Mouse (Mus musculus) right cerebral cortex, adult 2 months (tissue): Measurements from ENCODE around the gene Arl1.
"Not testable (repeated sequence)": the region's sequence is repeated elsewhere in the genome, so short reads cannot be mapped to it uniquely, and the experiment has no call there.

Experiments used
- DNase-seq, 2 experiments: peaks; one replicate each; pipeline ENCODE4 v3.0.0; 2021 to 2022; ENCODE audit warnings: low spot score in 2 of 2

The Arl1 gene

GRCm38 (mm10) chr10:88730571-88731495 is at the start of gene Arl1:
Arl1 (plus strand) TSS chr10:88730858.
- DNase-seq = peak; percentile 91 to 92

- no peak for DNase-seq
Measured at GRCm38 (mm10) chr10:88682904-88683563, 47.6 kb upstream of the Arl1 start.

- DNase-seq = no peak
Measured at GRCm38 (mm10) chr10:88684925-88685324, 45.7 kb upstream of the Arl1 start, which contains the start of gene Spic. Spic (minus strand) TSS chr10:88685015.

GRCm38 (mm10) chr10:88700938-88701337 is 29.7 kb upstream of the Arl1 start:
- DNase-seq = no peak

GRCm38 (mm10) chr10:88708671-88709523 is 21.8 kb upstream of the Arl1 start:
- DNase-seq = peak; percentile 61 to 68

GRCm38 (mm10) chr10:88712359-88712758 is 18.3 kb upstream of the Arl1 start:
- no peak for DNase-seq

GRCm38 (mm10) chr10:88714744-88715143 is 15.9 kb upstream of the Arl1 start:
- DNase-seq = no peak

- DNase-seq = no peak
Measured at GRCm38 (mm10) chr10:88715621-88716020, 15.0 kb upstream of the Arl1 start.

- no peak for DNase-seq
Measured at GRCm38 (mm10) chr10:88716986-88717755, 13.5 kb upstream of the Arl1 start.

- no peak for DNase-seq
Measured at GRCm38 (mm10) chr10:88717756-88718025, 13.0 kb upstream of the Arl1 start.

- no peak for DNase-seq
Measured at GRCm38 (mm10) chr10:88719618-88720017, 11.0 kb upstream of the Arl1 start.

- DNase-seq = peak in 1 of 2 experiments; percentile 22
Measured at GRCm38 (mm10) chr10:88725343-88725742, 5.3 kb upstream of the Arl1 start.

- peak; percentile 70 to 77 for DNase-seq
Measured at GRCm38 (mm10) chr10:88727128-88727527, 3.5 kb upstream of the Arl1 start.

- no peak for DNase-seq
Measured at GRCm38 (mm10) chr10:88728166-88728565, 2.5 kb upstream of the Arl1 start.

GRCm38 (mm10) chr10:88731496-88732308 is 1.0 kb downstream of the Arl1 start:
- DNase-seq = peak in 1 of 2 experiments; percentile 34

- no peak for DNase-seq
Measured at GRCm38 (mm10) chr10:88732309-88732622, 1.6 kb downstream of the Arl1 start.

- not testable (repeated sequence) for DNase-seq
Measured at GRCm38 (mm10) chr10:88739074-88739473, 8.4 kb downstream of the Arl1 start.

- DNase-seq = no peak
Measured at GRCm38 (mm10) chr10:88739818-88740217, 9.2 kb downstream of the Arl1 start.

- no peak for DNase-seq
Measured at GRCm38 (mm10) chr10:88740781-88741180, 10.1 kb downstream of the Arl1 start.

- DNase-seq = no peak
Measured at GRCm38 (mm10) chr10:88741426-88741825, 10.8 kb downstream of the Arl1 start.
